Mouse (Mus musculus): Measurements from ENCODE around the gene Cdc20b.

GRCm38 (mm10) chr13:113000576-113001318, 34.2 kb upstream of the Cdc20b start:
- no peak for TF ChIP-seq CTCF (IDR thresholded peaks at IDR 0.05; ENCODE audit: control insufficient read depth, insufficient read depth, low read length)
- TF ChIP-seq POLR2A (IDR thresholded peaks at IDR 0.05; ENCODE audit: borderline replicate concordance, control insufficient read depth, low read depth, low read length): no peak
